Mouse (Mus musculus) hindbrain, embryonic 11.5 days (tissue): ENCODE measurements at regions not wholly inside any gene's neighbourhood (a gene's known extent, or its start where the extent isn't known, plus 50 kb on each side); places are given as distances from the start of the nearest gene placed in this dataset.

ENCODE experiments used
- ATAC-seq: fragments of 200-750 bp; cut with Nextera tagmentation; 2 replicates; pipeline ENCODE4 v1.8.0; 2017; ENCODE audit warnings: mild to moderate bottlenecking, moderate TSS enrichment, moderate library complexity; ENCODE audit not compliant: low FRiP score
- DNase-seq: peaks from one replicate; pipeline ENCODE4 v3.0.0-alpha.2; 2015; ENCODE audit warnings: low spot score
- H3K27ac ChIP-seq: fragments of 300-500 bp; sonication (generic); 2 replicates; pipeline ENCODE4 v1.5.1; 2014; ENCODE audit warnings: mild to moderate bottlenecking, low read depth, low read length
- H3K27me3 ChIP-seq: fragments of 300-500 bp; sonication (generic); 2 replicates; pipeline ENCODE4 v1.6.1; 2014; ENCODE audit warnings: mild to moderate bottlenecking, low read length, moderate library complexity, mixed read lengths; ENCODE audit not compliant: control insufficient read depth, insufficient read depth
- H3K36me3 ChIP-seq: fragments of 300-500 bp; sonication (generic); 2 replicates; pipeline ENCODE4 v1.6.1; 2014; ENCODE audit warnings: mild to moderate bottlenecking, low read length, moderate library complexity, mixed read lengths; ENCODE audit not compliant: control insufficient read depth, insufficient read depth
- H3K4me1 ChIP-seq: fragments of 300-500 bp; sonication (generic); replicated peaks from 2 replicates; pipeline ENCODE4 v1.6.1; 2014; ENCODE audit warnings: low read length, mixed read lengths; ENCODE audit not compliant: control insufficient read depth, insufficient read depth
- H3K4me2 ChIP-seq: fragments of 300-500 bp; sonication (generic); replicated peaks from 2 replicates; pipeline ENCODE4 v1.6.1; 2014; ENCODE audit warnings: mild to moderate bottlenecking, low read depth, low read length
- H3K4me3 ChIP-seq: fragments of 300-500 bp; sonication (generic); 2 replicates; pipeline ENCODE4 v1.5.1; 2014; ENCODE audit warnings: low read depth, low read length
- H3K9ac ChIP-seq: fragments of 300-500 bp; sonication (generic); 2 replicates; pipeline ENCODE4 v1.6.1; 2014; ENCODE audit warnings: low read depth, low read length
- H3K9me3 ChIP-seq: fragments of 300-500 bp; sonication (generic); 2 replicates; pipeline ENCODE4 v1.6.1; 2016; ENCODE audit warnings: low read length; ENCODE audit not compliant: control insufficient read depth
- WGBS: fragments of 180-500 bp; shearing (Covaris S2); extraction: QIAGEN DNeasy Blood & Tissue Kit; methylation state at CpG from one replicate; pipeline ENCODE4 v1.1.7; 2014; 5-methylcytosine and 5-hydroxymethylcytosine counted together

DNA sequence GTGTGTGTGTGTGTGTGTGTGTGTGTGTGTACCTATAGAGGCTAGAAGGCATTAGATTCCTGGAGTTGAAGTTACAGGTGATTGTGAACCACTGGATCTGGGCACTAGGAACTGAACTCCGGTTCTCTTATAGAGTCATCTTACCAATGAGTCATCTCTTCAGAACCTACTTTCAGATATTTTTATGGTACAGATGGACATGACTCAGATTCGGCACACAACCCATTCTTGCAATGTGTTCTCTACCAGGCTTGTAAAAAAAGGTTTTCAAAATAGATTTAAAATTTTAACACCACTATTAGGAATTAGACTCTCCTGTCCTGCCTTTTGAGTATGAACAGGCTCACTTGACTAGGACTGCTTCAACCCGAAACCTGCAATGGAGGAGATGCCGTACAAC lies 504.3 kb upstream of the Auts2 start:
- 97% methylated on average over 4 of the region's 4 CpGs for WGBS
- Histone ChIP-seq H3K4me1 (no peaks in the 10 kb centered on the region), H3K4me3 (no peak overlapping the region), H3K36me3 (no peaks in the 10 kb centered on the region), H3K4me2 (no peak overlapping the region), H3K9ac (no peak overlapping the region), H3K27ac (no peak overlapping the region), H3K9me3 (no peaks in the 10 kb centered on the region), H3K27me3 (no peaks in the 10 kb centered on the region)
- no peak for ATAC-seq
- DNase-seq, result no peak

DNA sequence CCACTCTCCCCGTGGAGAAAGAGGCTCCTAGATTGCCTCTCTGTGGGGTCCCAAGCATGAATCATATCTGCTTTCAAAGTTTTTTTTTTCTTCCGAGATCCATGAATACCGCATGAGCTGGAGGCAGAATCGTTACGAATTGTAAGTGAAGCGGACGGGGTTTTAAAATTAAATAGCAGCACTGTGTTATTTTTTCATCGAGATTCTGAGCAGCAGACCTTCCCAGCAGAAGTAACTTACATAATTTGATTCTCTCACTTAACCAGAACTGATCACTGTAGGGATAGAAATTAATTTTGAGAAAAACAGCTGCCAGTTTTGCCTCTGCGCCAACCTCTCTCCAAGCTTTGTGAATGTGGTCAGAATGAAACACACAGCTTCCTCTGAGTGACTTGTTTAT lies 502.5 kb upstream of the Auts2 start:
- WGBS, result 82% methylated on average over 9 of the region's 9 CpGs
- Histone ChIP-seq H3K9ac (no peak overlapping the region), H3K9me3 (no peaks in the 10 kb centered on the region), H3K27ac (no peak overlapping the region), H3K36me3 (no peaks in the 10 kb centered on the region), H3K4me2 (no peak overlapping the region), H3K4me1 (no peaks in the 10 kb centered on the region), H3K4me3 (no peak overlapping the region), H3K27me3 (no peaks in the 10 kb centered on the region)
- DNase-seq, result no peak
- no peak for ATAC-seq

DNA sequence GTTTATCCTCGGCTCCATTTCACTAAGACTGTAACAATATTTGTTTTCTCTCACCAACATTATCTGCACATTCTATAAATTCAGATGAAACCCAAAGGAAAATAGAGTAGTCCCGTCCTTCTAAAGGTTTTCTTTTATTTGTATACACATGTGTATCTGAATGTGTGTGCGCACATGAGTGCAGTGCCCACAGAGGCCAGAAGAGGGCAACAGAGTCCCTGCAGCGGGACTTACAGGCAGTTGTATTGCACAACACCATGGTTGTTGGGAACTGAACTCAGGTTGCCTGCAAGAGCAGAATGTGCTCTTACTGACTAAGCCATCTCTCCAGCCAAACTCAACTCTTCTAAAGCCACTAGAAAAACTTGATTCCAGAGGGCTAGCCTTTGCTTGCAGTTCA lies 484.4 kb upstream of the Auts2 start:
- Histone ChIP-seq H3K36me3 (no peaks in the 10 kb centered on the region), H3K4me3 (no peak overlapping the region), H3K4me1 (no peaks in the 10 kb centered on the region), H3K27ac (no peak overlapping the region), H3K9ac (no peak overlapping the region), H3K4me2 (no peak overlapping the region), H3K9me3 (no peaks in the 10 kb centered on the region), H3K27me3 (no peaks in the 10 kb centered on the region)
- WGBS, result 83% methylated on average over 4 of the region's 4 CpGs
- ATAC-seq (no peak), DNase-seq (peak; percentile 7)

DNA sequence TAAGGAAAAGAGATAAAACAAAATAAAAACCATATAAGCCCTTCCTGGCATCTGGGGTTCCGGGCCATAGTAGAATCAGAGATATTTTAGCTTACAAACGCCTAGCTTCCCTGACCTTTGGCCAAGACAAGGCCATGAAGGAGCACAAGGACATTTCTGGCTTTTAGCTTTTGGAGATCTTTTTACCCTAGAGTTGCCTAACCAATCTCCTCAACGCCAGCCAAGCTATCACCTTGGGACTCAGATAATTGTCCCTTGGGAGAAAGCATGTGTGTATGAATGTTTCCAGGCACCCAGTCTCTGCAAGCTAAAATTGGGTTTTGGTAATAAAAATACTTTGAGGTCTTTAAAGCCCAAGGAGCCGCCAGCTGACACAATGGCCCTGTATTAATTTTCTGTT lies 482.0 kb upstream of the Auts2 start:
- Histone ChIP-seq H3K36me3 (no peaks in the 10 kb centered on the region), H3K27ac (no peak overlapping the region), H3K9ac (no peak overlapping the region), H3K27me3 (no peaks in the 10 kb centered on the region), H3K4me1 (no peaks in the 10 kb centered on the region), H3K4me2 (no peak overlapping the region), H3K9me3 (no peaks in the 10 kb centered on the region), H3K4me3 (no peak overlapping the region)
- DNase-seq (no peak), ATAC-seq (no peak)
- 84% methylated on average over 4 of the region's 4 CpGs for WGBS

DNA sequence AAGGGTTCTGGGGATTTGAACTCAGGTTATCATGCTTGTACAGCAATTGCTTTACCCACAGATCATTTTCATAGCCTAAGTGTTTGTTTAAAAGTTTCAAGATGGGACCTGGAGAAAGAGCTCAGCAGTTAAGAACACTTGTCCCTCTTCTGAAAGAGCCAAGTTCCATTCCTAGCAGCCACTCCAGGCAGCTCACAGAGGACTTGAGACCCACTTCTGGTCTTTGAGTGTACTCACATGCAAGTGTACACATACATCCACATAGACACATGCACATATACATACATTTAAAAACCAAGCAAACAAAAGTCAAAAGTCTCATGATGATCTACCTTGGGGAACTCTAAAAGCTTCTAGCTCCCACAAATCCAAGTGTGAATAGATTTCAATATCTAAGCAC lies 477.7 kb upstream of the Auts2 start:
- no peak overlapping the region for H3K4me3 ChIP-seq
- no peak overlapping the region for H3K4me2 ChIP-seq
- no peak for ATAC-seq
- H3K4me1 ChIP-seq, result no peaks in the 10 kb centered on the region
- no peak for DNase-seq
- H3K27ac ChIP-seq, result no peak overlapping the region
- no peaks in the 10 kb centered on the region for H3K36me3 ChIP-seq
- no peaks in the 10 kb centered on the region for H3K9me3 ChIP-seq
- H3K9ac ChIP-seq, result no peak overlapping the region
- H3K27me3 ChIP-seq, result no peaks in the 10 kb centered on the region

DNA sequence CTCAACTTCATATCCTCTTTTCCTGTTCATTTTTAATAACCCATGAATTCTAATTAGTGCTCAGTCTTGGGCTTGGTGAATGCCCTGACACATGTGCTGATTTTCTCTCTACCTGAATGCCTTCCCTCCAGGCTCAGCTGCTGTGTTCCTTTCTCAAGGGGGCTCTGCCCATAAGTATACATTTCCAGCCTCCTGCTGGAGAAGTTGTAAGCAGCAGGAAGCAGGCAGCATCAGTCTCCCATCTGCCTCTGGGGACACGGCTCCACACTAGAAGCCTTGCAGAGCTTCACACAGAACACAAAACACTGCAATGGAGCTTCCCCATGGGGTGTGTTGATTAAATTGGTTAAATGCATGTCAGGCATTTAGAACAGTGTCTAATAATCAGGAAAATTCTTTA lies 477.0 kb upstream of the Auts2 start:
- H3K4me3 ChIP-seq, result no peak overlapping the region
- H3K36me3 ChIP-seq, result no peaks in the 10 kb centered on the region
- H3K4me1 ChIP-seq, result no peaks in the 10 kb centered on the region
- ATAC-seq (no peak), DNase-seq (no peak)
- no peaks in the 10 kb centered on the region for H3K27me3 ChIP-seq
- WGBS, result 66% methylated on average over 1 of the region's 1 CpGs
- H3K4me2 ChIP-seq, result no peak overlapping the region
- H3K9ac ChIP-seq, result no peak overlapping the region
- H3K9me3 ChIP-seq, result no peaks in the 10 kb centered on the region
- H3K27ac ChIP-seq, result no peak overlapping the region

DNA sequence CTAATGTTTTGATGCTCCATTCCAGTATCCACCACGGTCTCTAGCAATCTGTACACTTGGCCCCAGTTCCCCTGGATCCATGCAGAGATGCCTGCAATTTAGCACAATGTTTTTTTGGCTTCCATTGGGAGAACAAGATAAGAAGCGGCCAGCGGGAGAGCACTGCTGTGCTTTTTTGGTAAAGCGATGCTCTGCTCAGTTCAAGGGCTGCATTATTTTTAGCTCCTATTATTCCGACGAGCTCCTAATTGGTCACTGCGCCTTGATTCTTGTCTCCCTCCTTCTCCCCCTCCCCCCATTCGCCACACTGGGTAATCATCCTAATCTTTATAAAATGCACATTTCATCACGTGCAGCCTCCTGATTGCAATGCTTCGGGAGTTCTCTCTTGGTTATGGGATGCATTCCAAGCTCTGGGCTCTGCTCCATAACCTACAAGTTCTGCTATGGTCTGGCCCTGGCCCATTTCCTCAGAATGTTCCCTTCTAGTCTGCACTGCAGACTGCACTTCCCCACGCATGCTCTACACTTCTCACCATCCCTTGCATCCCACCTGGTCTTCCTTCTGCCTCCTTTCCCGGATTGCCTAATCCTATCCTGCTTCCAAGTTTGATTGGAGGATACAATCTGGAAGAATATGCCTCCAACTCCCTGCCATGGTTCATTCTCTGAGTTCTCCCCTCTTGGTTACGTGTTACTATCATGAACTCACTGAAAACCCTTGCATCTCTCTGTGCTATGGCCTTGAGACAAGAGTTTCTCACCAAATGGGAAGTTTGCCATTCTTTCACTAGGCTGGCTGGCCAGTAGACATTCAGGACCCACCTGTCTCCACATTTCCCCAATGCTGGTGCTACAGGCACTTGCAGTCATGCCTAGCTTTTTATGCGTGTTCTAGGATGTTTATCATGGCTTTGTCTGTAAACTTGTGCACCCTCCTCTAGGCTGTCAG lies 467.8 kb upstream of the Auts2 start:
- no peak overlapping the region for H3K4me3 ChIP-seq
- no peaks in the 10 kb centered on the region for H3K4me1 ChIP-seq
- H3K27me3 ChIP-seq, result no peaks in the 10 kb centered on the region
- 93% methylated on average over 14 of the region's 14 CpGs for WGBS
- H3K4me2 ChIP-seq, result no peak overlapping the region
- H3K27ac ChIP-seq, result no peak overlapping the region
- no peak for ATAC-seq
- H3K9me3 ChIP-seq, result no peaks in the 10 kb centered on the region
- H3K9ac ChIP-seq, result no peak overlapping the region
- DNase-seq, result no peak
- no peaks in the 10 kb centered on the region for H3K36me3 ChIP-seq

DNA sequence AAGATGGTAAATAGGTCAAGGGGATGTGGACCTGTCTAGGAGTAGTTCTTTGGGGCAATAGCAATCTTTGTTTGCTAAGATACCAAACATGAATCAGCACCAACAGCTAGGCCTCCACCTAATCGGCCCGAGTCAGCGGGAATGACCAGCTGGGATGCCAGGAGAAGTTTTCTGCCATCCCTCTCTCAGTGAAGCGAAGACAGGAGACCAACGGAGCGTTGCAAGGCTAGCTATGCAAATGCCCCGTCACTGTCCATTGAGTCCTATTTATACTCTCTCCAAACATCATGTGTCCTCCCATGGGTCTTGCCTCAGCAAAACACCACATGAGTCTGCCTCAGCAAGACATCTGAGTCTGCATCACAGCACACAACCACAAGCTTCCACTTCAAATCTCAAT lies 439.7 kb upstream of the Auts2 start:
- ATAC-seq (no peak), DNase-seq (no peak)
- 86% methylated on average over 7 of the region's 7 CpGs for WGBS
- no peaks in the 10 kb centered on the region for H3K27me3 ChIP-seq
- no peak overlapping the region for H3K27ac ChIP-seq
- no peak overlapping the region for H3K4me3 ChIP-seq
- H3K9ac ChIP-seq, result no peak overlapping the region
- no peaks in the 10 kb centered on the region for H3K9me3 ChIP-seq
- H3K4me2 ChIP-seq, result no peak overlapping the region
- no peaks in the 10 kb centered on the region for H3K36me3 ChIP-seq
- H3K4me1 ChIP-seq, result no peaks in the 10 kb centered on the region

DNA sequence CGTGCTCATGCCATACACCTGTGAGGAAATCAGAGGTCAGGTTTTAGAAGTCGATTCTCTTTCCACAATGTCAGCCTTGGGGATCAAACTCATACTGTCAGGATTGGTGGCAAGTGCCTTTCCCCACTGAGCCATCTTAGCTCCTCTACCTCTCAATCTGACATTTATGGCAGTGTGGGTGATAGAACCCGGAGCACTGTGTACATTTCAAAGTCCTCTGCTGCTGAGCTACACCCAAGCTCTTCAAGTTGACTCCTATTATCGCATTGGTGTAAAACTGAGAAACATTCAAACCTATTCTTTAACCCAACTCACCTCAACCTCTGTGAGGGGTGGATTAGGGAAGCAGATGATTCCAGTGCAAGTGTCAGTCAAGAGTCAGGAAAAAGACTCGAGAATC lies 435.9 kb upstream of the Auts2 start:
- no peaks in the 10 kb centered on the region for H3K9me3 ChIP-seq

More for the DNA sequence above, 435.9 kb upstream of the Auts2 start:
- WGBS, result 89% methylated on average over 5 of the region's 5 CpGs
- H3K36me3 ChIP-seq, result no peaks in the 10 kb centered on the region
- DNase-seq, result no peak
- H3K4me3 ChIP-seq, result no peak overlapping the region
- H3K27ac ChIP-seq, result no peak overlapping the region
- H3K9ac ChIP-seq, result no peak overlapping the region
- no peak for ATAC-seq
- no peak overlapping the region for H3K4me2 ChIP-seq
- H3K4me1 ChIP-seq, result no peaks in the 10 kb centered on the region; the same call in 1 of the 2 replicates
- no peaks in the 10 kb centered on the region for H3K27me3 ChIP-seq
